Mouse (Mus musculus) urinary bladder, postnatal 36 days (tissue): Measurements from ENCODE around the gene Cntn4.

ENCODE experiments used
- DNase-seq, 2 experiments: peaks; one replicate each; pipeline ENCODE4 v3.0.0; 2022; ENCODE audit warnings: low spot score in 2 of 2, mixed read lengths in 1 of 2

Cntn4 gene

DNA sequence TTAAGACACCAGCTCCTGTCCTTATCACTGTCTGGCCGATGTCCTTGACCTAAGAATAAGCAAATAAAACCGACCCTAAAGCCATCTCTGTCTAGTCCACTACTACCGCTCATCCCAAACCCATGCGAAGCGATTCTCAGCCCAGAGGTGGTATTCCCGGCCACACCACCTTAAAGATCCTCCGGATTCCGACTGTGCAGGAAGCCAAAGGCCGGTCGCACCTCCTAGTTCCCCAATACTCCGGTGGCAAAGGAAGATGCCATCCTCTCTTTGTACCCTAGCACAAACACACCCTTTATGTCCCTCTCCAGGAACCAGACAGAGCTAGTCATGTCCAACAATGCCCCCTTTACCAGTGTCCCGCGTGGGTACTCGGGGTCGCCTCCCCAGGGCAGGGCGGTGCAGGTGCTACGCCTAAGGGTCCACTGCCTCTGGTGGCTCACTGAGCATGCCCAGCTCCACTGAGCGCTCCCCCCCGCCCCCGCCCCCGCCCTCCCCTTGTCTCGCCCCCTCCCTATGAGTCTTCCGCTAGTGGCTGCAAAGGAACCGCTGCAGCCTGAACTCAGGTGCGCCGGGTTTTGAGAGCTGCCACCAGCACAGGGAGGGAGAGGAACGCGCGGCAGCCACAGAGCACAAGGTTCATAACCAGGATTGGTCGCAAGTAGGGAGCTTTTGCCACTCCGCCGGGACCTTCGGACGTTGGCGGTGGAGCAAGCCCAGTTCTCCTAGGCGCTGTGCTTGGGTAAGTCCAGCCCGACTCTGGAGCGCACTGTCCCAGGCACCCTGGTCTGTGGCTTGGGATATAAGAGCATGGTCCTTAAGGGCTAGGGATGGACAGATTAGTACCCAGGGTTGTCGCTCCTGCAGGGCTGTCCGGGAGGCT, at the start of gene Cntn4:
Cntn4 (plus strand) TSS at position 512 of the 883 bp plus-strand sequence.
- DNase-seq = no peak

DNA sequence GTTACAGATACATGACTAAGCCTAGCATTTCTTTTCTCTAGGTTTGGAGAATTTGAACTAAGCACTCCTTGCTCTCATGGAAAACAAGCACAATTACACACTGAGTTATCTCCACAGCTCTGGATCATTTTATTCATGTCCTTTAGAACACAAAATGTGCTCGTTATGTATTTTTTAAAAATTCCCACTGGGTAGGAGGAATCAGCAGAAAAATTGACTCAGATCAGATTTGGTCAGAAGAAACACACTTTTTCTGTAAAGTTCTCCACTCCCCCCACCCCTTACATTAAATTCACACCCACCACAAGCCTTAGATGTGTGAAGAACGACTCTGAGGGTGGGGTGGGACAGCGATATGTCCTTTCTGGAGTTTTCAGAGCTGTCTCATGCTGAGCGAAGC, 3.2 kb upstream of the Cntn4 start:
- DNase-seq = no peak

DNA sequence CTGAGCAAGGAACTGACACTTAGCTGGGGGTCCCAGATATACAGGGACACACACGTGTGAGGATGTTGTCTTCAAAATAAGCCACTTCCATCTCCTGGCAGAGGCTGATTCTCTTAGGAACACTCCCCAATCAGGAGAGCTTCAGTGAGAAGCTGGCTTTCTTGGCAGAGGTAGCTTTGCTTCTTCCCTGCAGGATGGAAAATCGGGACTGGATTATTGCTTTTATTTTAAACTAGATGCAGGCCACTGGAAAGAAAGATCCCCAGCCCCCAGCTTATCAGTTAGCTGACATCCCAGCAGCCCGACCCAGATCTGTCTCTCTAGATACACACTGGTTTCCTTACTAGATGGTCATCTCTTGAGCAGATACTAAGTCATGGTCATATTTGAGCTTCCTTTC, 2.4 kb upstream of the Cntn4 start:
- no peak for DNase-seq

DNA sequence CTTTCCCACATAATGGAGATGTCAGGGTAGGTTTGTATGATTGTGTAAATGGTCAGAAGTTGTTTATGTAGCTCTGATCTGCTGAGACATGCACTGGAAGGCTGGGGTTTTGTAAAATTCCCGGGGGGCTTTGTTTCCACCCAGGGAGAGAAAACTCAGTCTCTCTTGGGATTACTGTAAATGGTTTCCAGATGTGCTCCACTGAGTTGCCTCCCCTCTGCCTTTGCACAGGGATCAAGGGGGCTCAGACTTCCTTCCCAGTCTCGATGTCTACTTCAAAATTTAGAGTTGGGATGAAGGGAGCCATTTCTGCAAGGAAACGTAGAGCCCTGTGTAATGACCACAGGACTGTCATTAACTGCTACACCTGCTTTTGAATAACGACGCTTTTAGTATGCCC, 823 bp upstream of the Cntn4 start:
- no peak for DNase-seq

DNA sequence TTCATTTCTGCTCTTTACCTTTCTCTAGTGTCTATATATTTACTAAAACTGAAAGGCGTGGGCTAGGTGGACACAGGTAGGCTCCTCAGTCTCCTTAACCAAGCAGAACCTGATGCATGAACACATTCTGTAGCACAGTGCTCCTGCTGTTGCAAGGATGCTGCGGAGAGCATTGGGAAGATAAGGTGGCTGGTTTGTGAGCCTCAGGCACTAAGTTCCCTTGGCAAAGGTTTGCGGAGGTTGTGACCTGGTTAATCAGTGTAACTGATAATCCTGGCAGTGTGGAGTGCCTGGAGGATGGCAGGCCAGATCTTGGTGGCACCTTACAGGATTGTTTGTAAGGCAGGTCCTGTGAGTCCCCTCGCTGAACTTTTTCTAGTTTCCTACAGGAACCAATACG, 1.3 kb downstream of the Cntn4 start:
- DNase-seq = no peak

DNA sequence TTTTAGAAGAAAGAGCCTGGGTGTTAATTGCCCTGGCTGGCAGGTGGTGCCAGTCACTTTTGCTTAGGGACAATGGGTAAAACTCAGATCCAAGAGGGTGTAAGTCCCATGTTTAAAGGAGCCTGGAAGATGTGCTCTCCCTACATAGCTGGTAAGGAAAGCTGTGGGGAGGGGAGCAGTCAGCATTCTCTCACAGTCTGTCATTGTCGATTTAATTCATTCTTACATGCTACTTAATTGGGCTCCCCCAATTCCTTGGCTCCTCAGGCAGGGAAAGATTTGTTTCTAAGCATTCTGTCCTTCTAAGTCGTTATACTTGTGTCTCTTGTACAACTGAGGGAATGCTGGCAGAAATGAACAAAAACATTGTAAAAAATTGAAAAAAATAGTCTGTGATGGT, 4.0 kb downstream of the Cntn4 start:
- DNase-seq = no peak

DNA sequence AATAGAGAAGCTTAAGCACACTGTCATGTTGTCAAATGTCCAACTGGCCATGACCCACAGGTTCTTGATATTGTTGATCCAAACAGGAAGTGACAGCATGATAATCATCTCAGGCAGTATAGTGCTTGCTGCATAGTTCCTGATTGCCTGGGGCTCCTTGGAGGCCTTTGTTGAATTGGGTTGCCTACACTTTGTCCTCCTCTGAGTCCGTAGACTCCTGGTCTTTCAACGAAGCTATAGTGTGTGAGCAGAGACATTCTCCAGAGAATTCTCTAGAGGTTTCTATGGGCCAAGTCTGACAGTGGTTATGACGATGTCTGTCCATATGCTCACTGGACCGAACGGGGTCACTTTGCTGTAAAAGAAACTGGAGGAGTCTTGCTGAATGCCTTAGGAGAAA, 5.8 kb downstream of the Cntn4 start:
- no peak for DNase-seq

DNA sequence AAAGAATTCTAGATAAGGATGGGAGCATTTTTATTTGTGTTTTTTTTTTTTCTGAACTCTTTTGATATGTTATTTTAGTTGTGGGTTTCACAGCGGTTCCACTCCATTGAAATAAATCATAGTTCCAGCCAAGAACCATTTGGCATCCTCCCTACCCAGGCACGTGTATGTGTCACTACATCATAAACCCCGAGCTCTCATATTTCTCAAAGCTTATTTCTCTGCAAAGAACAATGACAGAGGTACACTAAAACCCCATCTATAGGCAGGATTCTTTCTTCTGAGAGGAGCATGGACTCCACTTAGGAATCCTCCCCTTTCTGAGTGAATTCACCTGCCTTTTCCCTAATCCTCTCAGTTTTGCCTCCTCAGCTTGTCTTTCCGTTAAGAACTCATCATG, 6.7 kb downstream of the Cntn4 start:
- DNase-seq = no peak

DNA sequence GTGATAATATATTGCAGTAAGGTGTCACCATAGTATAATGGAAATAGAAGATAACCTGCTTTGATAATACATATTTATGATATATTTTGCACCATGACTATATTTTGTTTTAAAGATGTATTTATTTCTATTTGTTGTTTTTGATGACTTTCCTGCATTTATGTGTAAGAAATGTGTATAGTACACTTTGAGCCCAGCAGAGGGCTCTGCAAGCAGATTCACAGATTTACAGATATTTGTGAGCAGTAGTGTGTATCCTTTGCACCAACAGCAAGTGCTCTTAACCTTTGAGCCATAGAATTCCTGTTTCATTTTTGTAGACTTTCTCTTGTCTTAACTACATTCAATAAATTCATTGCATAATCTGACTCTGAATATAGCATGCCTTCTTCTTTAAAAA, 10.7 kb downstream of the Cntn4 start:
- no peak for DNase-seq

DNA sequence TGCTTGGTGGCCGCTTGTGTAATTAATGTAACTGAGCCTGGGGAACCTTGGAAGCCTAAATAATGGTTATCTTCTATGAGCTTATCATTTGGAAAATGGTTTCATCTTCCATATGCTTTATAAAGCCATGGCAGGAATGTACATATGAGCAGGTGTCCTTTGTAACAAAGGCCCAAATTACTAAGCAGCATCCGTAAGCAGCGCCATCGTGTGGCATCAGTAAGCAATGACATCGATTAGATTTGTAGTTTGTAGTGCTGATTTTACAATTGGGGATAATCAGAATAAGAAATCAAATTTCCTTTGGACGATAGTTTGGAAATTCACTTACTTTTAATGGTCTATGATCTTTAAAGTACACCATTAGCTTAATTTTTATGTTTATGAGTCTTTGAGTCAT, 64.6 kb downstream of the Cntn4 start:
- no peak for DNase-seq

DNA sequence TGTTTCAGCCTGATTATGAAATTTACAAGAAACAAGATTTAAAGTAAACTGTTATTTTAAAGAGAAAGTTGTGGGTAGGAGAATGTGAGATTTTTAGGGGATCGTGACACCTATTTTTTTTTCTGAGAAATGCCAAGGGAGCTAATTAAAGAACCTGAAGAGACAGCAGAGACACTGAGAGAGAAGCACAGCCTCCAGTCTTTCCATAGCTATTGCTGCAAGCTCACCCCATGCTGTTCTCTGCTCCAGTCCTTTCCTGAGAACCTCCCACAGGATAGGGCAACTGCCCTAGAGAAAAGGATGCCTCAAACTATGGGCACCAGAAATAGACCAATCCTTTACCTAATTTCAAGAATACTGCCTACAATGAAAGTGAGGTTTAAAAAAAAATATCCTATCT, 103.2 kb downstream of the Cntn4 start:
- no peak for DNase-seq

DNA sequence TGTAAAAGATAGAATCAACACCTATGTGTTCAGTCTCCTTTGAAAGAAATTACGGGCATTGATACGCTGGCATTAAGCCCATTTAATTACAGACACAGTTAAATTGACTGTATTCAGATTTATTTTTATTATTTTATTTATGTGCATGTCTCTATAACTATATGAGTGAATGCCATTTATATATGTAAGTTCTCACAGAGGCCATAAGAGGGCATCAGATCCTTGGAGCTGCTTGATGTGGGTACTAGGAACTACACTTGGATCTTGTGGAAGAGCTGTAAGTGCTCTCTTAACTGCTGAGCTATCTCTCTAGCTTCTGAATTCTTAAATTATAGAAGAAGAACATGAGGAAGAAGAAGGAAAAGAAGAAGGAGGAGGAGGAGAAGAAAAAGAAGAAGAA, 111.0 kb downstream of the Cntn4 start:
- DNase-seq = no peak

DNA sequence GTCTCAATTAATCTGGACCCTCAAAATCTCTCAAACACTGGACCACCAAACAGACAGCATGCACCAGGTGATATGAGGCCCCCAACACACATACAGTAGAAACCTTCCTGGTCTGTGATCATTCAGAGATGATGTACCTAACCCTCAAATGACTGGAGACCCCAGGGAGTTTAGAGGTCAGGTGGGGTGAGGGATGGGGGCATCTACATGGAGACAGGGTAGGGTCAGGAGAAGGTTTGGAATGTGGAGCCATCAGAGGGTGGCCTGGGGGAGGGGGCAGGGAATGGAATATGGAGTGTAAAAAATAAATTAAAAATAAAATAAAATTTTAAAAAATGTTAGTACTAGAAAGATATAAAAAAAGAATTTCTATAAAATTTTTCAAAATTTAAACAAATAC, 157.6 kb downstream of the Cntn4 start:
- DNase-seq = no peak

DNA sequence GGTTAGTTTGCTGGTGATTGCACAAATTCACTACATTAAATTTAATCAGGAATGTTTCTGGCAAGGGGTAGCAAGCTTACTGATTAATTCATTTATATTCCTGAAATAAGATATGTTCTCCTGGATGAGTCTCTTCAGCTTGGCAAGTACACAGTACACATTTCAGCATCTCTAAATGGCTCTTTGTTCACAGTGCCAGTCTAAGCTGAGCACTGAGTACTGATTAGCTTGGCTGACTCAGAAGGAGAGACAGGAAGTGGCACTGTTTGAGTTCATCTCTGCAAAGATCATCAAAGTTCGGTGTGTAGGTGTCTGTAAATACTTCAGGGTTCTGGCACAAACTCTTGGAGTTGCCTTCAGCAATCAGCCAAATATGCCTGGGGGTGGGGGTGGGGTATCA, 169.8 kb downstream of the Cntn4 start:
- DNase-seq = no peak

DNA sequence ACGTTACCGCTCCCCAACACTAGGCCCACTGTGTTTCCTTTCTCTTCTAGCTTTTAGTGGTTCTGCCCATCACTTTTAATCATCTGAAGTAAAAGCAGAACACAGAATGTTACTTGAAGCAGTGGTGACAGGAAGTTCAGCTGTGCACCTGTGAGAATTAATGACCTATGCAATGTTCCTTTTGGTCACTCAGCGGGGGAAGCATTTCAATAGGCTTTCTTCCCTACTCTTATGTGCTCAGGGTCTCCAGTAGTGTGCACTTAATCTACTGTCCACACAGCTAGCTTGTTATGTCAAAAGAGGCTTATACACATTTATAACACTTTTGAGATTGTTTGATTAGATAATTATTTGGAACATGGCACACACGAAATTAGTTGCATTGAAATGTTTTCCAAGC, 215.4 kb downstream of the Cntn4 start:
- DNase-seq = no peak

DNA sequence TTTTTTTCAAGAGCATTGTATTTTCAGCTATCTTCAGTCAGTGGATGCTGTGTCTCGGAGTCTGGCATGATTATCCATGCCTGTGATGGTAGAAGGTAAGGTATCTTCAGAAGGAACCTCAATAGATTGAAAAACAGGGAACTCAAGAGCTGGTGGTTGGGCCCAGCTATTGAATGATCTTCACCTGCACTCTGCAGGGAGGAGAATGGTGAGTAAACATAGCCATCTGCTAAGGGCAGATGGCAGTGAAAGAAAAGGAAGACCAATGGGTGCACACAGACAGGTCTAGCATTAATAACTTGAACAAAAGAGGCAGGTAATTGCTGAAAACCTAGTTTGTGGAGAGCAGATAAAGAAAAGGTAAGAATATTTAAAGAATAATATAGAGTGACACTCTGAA, 261.0 kb downstream of the Cntn4 start:
- DNase-seq = no peak

DNA sequence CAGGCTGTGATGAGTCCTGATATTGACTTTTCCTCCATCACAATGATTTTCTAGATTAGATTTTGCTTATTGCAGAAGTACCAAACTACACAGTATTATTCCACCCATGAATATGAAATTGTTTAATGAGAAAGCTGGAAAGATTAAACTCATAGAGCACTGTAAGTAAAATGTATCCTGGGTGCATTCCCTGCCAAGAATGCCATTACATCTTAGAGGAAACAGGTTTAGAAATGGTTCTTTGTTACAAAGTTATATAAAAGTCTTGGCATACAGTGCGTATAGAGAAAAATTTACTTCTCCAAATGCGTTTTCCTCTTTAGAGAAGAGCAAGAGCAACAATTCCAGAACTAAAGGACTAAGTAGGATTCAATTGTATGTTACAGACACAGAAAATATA, 261.8 kb downstream of the Cntn4 start:
- no peak for DNase-seq

DNA sequence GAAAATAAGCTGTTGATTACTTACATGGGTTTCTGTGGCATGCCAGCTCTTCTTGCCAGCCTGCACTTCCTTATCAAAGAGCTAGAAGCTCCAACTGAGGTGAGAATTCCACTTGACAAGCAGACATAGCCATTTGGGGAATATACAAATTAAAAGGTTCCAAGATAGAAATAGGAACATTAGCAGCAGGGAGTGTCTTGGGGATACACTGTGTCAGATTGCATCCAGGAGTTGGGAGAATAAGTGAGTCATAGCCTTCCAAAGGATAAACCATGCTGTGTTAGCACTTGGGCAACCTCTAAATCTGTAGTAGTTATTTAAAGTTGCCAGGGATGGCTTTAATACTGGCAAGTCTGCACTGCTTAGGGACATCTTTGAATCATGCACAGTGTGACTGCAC, 263.1 kb downstream of the Cntn4 start:
- no peak for DNase-seq

DNA sequence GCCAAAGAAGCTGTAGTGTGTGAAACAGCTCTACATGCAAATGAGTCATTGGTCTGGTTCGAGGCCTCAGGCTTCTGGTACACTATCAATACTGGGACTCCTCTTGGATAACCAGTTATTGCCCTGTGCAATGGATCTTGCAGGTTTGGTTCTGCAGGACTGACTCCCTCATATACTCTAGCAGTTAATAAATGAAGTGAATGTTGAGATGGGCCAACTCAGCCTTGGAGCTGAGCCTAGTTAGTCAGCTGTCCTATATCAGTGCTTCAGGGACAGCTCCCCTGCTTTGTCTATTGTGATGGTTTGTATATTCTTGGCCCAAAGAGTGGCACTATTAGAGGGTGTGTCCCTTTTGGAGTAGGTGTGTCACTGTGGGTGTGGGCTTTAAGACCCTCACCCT, 314.0 kb downstream of the Cntn4 start:
- DNase-seq = no peak

DNA sequence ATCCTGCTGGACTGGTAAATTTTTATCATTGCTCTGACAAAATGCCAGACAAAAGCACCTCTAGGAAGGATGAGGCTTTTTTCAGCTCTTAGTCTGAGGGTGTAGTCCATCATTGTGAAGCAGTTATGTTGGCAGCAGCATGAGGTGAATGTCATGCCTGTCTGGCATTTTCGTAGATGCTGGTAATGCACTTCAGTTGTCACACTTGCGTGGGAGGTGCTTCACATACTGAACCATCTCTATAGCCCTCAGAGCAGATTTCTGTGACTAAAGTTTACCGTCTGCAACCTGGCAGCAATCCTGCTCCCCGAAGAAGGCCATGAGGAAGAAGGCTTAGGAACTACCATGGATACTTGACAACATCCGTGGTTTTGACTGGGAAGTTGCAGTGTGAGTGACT, 335.6 kb downstream of the Cntn4 start:
- DNase-seq = no peak

DNA sequence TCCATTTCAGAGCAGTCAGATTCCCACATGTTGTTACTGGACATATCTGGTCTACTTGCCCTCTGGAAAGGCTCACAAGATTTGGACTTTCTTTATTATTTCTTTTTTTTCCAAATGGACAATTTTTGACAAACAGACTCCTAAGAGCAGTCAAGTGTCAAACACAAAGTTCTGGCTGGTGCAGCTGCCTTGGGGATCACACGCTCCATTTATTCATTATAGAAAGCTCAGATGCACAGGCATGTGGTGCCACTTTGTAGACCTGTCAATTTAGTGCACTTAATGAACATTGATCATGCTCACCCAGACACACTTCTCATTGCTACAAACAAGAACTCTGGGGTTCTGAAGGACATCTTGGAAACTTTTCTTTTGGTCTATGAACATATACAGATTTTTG, 337.7 kb downstream of the Cntn4 start:
- DNase-seq = no peak

DNA sequence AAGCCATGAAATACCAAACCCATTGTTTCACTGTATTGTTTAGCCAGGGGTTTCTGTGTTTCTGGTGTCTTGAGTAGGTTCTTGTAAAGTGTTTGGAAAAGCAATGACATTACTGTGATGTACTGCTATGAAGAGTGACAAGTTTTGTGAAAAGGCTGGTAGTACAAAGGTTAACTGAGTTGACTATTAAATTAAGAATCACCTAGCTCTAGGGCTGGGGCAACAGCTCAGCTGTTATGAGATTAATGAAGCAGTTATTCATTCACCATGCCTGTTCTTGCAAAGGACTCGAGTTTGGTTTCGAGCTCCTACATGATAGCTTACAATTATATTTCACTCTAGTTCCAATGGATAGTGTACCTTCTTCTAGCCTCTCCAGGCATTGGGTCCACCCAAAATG, 371.4 kb downstream of the Cntn4 start:
- DNase-seq = no peak

DNA sequence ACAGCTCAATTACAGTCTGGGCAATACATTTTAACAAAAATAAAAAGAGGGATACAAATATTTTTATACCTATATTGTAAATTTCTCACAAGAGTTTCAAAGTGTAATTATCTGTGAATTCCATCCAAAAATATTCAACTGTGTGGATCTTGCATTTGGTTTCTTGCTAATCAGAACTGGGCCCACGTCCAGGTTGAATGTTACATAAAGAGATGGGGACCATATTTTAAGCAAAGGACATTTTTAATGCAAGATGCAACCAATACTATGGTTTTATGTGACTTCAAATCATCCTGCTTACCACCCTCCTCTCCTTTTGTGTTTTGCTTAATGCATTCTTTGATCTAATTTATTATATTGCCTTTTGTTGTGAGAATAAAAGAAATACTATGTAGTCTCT, 378.7 kb downstream of the Cntn4 start:
- DNase-seq = no peak

DNA sequence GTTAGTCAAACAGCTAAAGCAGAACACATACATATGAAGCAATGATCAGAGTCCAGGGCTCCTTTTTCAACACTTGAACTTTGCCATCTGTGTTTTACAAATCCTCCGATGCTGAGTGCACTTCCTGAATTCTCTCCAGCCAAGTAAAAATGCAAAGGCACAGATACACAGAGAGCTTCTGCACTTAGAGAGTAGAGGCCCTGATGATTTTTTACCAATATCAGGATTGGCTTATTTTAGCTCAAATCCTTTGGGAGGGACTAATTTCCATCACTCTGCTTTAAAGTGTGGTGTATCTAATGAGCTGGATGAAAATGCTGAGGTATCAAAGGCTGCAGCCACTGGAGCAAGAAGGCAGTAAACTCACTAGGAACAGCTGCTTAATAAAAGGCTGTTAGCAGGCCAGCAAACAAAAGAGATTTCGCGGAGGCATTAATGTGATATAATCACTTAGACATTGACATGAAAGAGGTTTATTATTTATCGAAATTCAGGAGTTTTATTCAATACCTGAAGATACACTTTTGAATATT, 400.7 kb downstream of the Cntn4 start:
- DNase-seq = no peak
